Mouse (Mus musculus): ENCODE results near the gene Sec14l4. TPM values are rescaled to one million over a fixed set of nuclear protein-coding genes. Genes with fewer than 3 reads are reported as not detected.

The Sec14l4 gene
- polyA plus RNA-seq, 1 experiment, result not detected

DNA sequence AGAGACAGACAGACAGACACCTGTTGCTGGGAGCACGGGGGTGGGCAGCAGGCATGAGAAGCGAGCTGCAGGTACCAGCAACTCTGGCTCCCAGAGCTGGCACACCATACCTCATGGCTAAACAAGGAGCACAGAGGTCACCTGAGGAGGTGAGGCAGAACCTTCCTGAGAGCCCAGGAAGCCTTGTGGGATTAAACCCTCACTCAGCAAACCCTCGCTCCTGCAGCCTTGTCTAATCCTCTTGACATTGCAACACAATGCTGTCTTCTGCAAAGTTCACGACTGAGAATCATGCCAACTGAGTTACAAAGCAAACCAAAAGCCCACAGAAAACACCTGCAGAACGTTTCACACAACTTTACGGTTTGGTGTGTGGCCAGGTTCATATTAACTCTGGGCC, 17.2 kb downstream of the Sec14l4 start:
- no peak for TF ChIP-seq USF1 (IDR thresholded peaks at IDR 0.05; ENCODE audit: low read depth)
- TF ChIP-seq CEBPB (IDR thresholded peaks at IDR 0.05; ENCODE audit: low read depth), result no peak
- no peak for TF ChIP-seq MYOD1 (IDR thresholded peaks at IDR 0.05; ENCODE audit: control insufficient read depth, insufficient read length, low read depth)
- TF ChIP-seq MAX (IDR thresholded peaks at IDR 0.05), result no peak
- no peak for TF ChIP-seq CTCF (IDR thresholded peaks at IDR 0.05; ENCODE audit: control insufficient read depth, insufficient read depth, insufficient read length)
- TF ChIP-seq FOSL1 (IDR thresholded peaks at IDR 0.05; ENCODE audit: insufficient read depth, low read length, poor library complexity, severe bottlenecking), result no peak
- no peak for TF ChIP-seq MYOG (IDR thresholded peaks at IDR 0.05; ENCODE audit: control insufficient read depth, extremely low read depth, insufficient read length)
- Histone ChIP-seq H3K4me3 (ENCODE audit: insufficient read depth, poor library complexity, severe bottlenecking) (no peak overlapping the region), H3K79me2 (ENCODE audit: control insufficient read depth, insufficient read depth) (no peaks in the 10 kb centered on the region), H3K27me3 (ENCODE audit: control insufficient read depth, insufficient read depth, insufficient read length) (peaks cover 34% of the 10 kb centered on the region), H3ac (ENCODE audit: control insufficient read depth, insufficient read length, low read depth) (no peak overlapping the region), H3K79me3 (ENCODE audit: low read depth) (no peaks in the 10 kb centered on the region), H3K36me3 (ENCODE audit: control insufficient read depth, insufficient read depth) (no peaks in the 10 kb centered on the region)

DNA sequence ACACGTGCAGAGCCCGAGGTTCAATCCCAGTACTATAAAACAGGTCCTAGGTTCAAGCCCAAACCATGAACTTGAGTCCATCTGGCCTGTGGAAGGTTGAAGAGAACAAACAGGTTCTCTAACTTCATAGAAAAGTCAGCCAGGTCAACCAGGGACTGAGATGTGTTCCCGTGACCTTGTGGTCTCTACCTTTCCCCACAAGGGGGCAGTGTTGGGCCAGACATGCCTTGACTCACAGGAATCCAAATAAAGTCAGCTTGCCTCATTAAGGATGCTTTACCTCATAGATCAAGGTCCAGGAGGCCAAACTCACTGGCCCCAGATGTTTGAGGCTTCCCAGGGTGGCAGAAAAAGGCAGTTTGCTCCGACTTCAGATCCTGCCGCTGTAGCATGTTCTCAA, 22.3 kb downstream of the Sec14l4 start:
- H3K79me2 ChIP-seq (ENCODE audit: control insufficient read depth, insufficient read depth), result no peaks in the 10 kb centered on the region
- TF ChIP-seq USF1 (IDR thresholded peaks at IDR 0.05; ENCODE audit: low read depth) (peak; percentile 14), MYOG (IDR thresholded peaks at IDR 0.05; ENCODE audit: control insufficient read depth, extremely low read depth, insufficient read length) (no peak), CTCF (IDR thresholded peaks at IDR 0.05; ENCODE audit: control insufficient read depth, insufficient read depth, insufficient read length) (peak; percentile 51)
- H3K4me3 ChIP-seq (ENCODE audit: insufficient read depth, poor library complexity, severe bottlenecking), result no peak overlapping the region
- no peak overlapping the region for H3ac ChIP-seq (ENCODE audit: control insufficient read depth, insufficient read length, low read depth)
- peaks cover 36% of the 10 kb centered on the region for H3K27me3 ChIP-seq (ENCODE audit: control insufficient read depth, insufficient read depth, insufficient read length)
- no peaks in the 10 kb centered on the region for H3K79me3 ChIP-seq (ENCODE audit: low read depth)
- no peaks in the 10 kb centered on the region for H3K36me3 ChIP-seq (ENCODE audit: control insufficient read depth, insufficient read depth)

DNA sequence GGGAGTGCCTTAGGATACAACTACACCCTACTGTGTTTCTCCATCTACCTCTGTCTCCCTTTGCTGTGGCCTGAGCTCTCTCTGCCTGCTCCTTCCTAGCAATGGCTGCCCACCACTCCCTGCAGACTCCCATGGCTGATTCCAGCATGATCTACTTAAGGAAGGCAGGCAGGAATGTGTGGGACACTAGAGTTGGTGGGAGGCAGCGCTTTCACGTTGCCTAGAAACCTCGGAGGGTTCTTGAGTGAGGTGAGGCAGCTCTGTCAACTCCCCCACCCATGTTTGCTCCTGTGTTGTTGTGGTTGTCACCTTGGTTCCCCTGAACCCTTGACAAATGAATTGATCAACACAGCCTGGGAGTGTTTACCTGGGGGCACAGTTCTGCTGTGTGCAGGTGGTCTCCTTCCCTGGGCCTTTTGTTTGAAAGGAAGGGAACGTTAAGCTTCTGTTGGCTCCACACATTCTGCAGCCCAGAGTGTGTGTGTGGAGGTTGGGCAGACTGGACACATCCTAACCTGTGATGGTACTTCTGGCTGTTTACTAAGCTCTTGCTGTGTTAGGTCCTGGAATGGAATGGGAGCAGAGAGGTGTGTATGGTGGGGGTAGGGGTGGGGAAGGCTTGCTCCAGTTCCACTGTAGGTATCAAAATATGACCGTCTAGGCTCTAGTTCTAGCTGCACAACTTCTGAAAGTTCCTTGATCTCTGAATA, 29.8 kb downstream of the Sec14l4 start:
- H3K4me3 ChIP-seq (ENCODE audit: insufficient read depth, poor library complexity, severe bottlenecking), result no peak overlapping the region
- no peak overlapping the region for H3ac ChIP-seq (ENCODE audit: control insufficient read depth, insufficient read length, low read depth)
- H3K79me3 ChIP-seq (ENCODE audit: low read depth), result no peaks in the 10 kb centered on the region
- H3K79me2 ChIP-seq (ENCODE audit: control insufficient read depth, insufficient read depth), result no peaks in the 10 kb centered on the region
- TF ChIP-seq MYOD1 (IDR thresholded peaks at IDR 0.05; ENCODE audit: control insufficient read depth, insufficient read length, low read depth) (no peak), USF1 (IDR thresholded peaks at IDR 0.05; ENCODE audit: low read depth) (no peak), CEBPB (IDR thresholded peaks at IDR 0.05; ENCODE audit: low read depth) (no peak), FOSL1 (IDR thresholded peaks at IDR 0.05; ENCODE audit: insufficient read depth, low read length, poor library complexity, severe bottlenecking) (no peak), MAX (IDR thresholded peaks at IDR 0.05) (no peak), CTCF (IDR thresholded peaks at IDR 0.05; ENCODE audit: control insufficient read depth, insufficient read depth, insufficient read length) (no peak), MYOG (IDR thresholded peaks at IDR 0.05; ENCODE audit: control insufficient read depth, extremely low read depth, insufficient read length) (no peak)
- H3K27me3 ChIP-seq (ENCODE audit: control insufficient read depth, insufficient read depth, insufficient read length), result peaks cover 44% of the 10 kb centered on the region
- H3K36me3 ChIP-seq (ENCODE audit: control insufficient read depth, insufficient read depth), result no peaks in the 10 kb centered on the region

DNA sequence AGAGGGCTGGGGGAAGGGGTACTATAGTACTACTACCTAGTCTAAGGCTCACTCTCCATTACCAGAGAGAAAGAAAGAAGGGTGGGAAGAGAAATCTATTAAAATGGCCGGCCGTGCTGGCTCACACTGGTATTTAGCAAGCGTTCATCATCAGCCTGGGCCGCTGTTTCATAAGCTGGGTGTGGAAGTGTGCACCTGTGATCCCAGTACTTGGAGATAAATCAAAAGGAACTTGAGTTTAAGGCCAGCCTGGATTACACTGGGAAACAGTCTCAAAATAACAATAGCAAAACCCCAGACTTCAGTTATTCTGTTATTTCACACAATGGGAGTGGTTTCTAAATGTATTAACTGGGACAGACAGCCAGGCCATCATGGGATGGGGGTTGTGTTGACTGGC, 31.3 kb downstream of the Sec14l4 start:
- peaks cover 39% of the 10 kb centered on the region for H3K27me3 ChIP-seq (ENCODE audit: control insufficient read depth, insufficient read depth, insufficient read length)
- H3K36me3 ChIP-seq (ENCODE audit: control insufficient read depth, insufficient read depth), result no peaks in the 10 kb centered on the region
- TF ChIP-seq CTCF (IDR thresholded peaks at IDR 0.05; ENCODE audit: control insufficient read depth, insufficient read depth, insufficient read length) (no peak), USF1 (IDR thresholded peaks at IDR 0.05; ENCODE audit: low read depth) (no peak), MYOD1 (IDR thresholded peaks at IDR 0.05; ENCODE audit: control insufficient read depth, insufficient read length, low read depth) (no peak), CEBPB (IDR thresholded peaks at IDR 0.05; ENCODE audit: low read depth) (no peak), MYOG (IDR thresholded peaks at IDR 0.05; ENCODE audit: control insufficient read depth, extremely low read depth, insufficient read length) (no peak), MAX (IDR thresholded peaks at IDR 0.05) (no peak), FOSL1 (IDR thresholded peaks at IDR 0.05; ENCODE audit: insufficient read depth, low read length, poor library complexity, severe bottlenecking) (no peak)
- H3K4me3 ChIP-seq (ENCODE audit: insufficient read depth, poor library complexity, severe bottlenecking), result no peak overlapping the region
- no peaks in the 10 kb centered on the region for H3K79me3 ChIP-seq (ENCODE audit: low read depth)
- no peak overlapping the region for H3ac ChIP-seq (ENCODE audit: control insufficient read depth, insufficient read length, low read depth)
- no peaks in the 10 kb centered on the region for H3K79me2 ChIP-seq (ENCODE audit: control insufficient read depth, insufficient read depth)

GRCm38 (mm10) chr11:4062981-4063380, 31.7 kb downstream of the Sec14l4 start:
- Histone ChIP-seq H3K4me3 (ENCODE audit: insufficient read depth, poor library complexity, severe bottlenecking) (no peak overlapping the region), H3K79me2 (ENCODE audit: control insufficient read depth, insufficient read depth) (no peaks in the 10 kb centered on the region), H3K27me3 (ENCODE audit: control insufficient read depth, insufficient read depth, insufficient read length) (peaks cover 39% of the 10 kb centered on the region), H3ac (ENCODE audit: control insufficient read depth, insufficient read length, low read depth) (no peak overlapping the region), H3K36me3 (ENCODE audit: control insufficient read depth, insufficient read depth) (no peaks in the 10 kb centered on the region), H3K79me3 (ENCODE audit: low read depth) (no peaks in the 10 kb centered on the region)
- TF ChIP-seq MYOG (IDR thresholded peaks at IDR 0.05; ENCODE audit: control insufficient read depth, extremely low read depth, insufficient read length) (no peak), USF1 (IDR thresholded peaks at IDR 0.05; ENCODE audit: low read depth) (no peak), CEBPB (IDR thresholded peaks at IDR 0.05; ENCODE audit: low read depth) (no peak), MYOD1 (IDR thresholded peaks at IDR 0.05; ENCODE audit: control insufficient read depth, insufficient read length, low read depth) (no peak), FOSL1 (IDR thresholded peaks at IDR 0.05; ENCODE audit: insufficient read depth, low read length, poor library complexity, severe bottlenecking) (no peak), MAX (IDR thresholded peaks at IDR 0.05) (no peak), CTCF (IDR thresholded peaks at IDR 0.05; ENCODE audit: control insufficient read depth, insufficient read depth, insufficient read length) (no peak)
